Mouse (Mus musculus) myocyte (in vitro differentiated cells): ENCODE results near the gene Hist1h2bf.

Source experiments
- CEBPB ChIP-seq: IDR thresholded peaks from 2 replicates; pipeline ENCODE4 v1.6.1; 2011; ENCODE audit warnings: mild to moderate bottlenecking, moderate library complexity; ENCODE audit not compliant: poor library complexity, insufficient read depth, severe bottlenecking
- E2F4 ChIP-seq: IDR thresholded peaks from one replicate; pipeline ENCODE4 v1.6.1; 2011; ENCODE audit warnings: mild to moderate bottlenecking, control low read depth, moderate library complexity; ENCODE audit not compliant: insufficient read depth
- MAX ChIP-seq: IDR thresholded peaks from one replicate; pipeline ENCODE4 v1.6.1; 2011; ENCODE audit warnings: low read depth, mild to moderate bottlenecking, control low read depth
- MYOD1 ChIP-seq, 3 experiments: IDR thresholded peaks; one replicate each; pipeline ENCODE4 v1.6.1; 2011; ENCODE audit warnings: control low read depth in 2 of 3, low read depth in 2 of 3, mild to moderate bottlenecking in 2 of 3, moderate library complexity in 1 of 3; ENCODE audit not compliant: insufficient read length in 2 of 3, control insufficient read depth in 1 of 3
- POLR2A ChIP-seq: IDR thresholded peaks from one replicate; pipeline ENCODE4 v1.6.1; 2011; ENCODE audit warnings: low read depth, mild to moderate bottlenecking, control low read depth, moderate library complexity; ENCODE audit not compliant: insufficient read length
- POLR2AphosphoS2 ChIP-seq: IDR thresholded peaks from one replicate; pipeline ENCODE4 v1.6.1; 2011; ENCODE audit warnings: low read depth, control low read depth; ENCODE audit not compliant: insufficient read length
- USF1 ChIP-seq: IDR thresholded peaks from one replicate; pipeline ENCODE4 v1.6.1; 2011; ENCODE audit warnings: low read depth, mild to moderate bottlenecking, control low read depth, moderate library complexity

DNA sequence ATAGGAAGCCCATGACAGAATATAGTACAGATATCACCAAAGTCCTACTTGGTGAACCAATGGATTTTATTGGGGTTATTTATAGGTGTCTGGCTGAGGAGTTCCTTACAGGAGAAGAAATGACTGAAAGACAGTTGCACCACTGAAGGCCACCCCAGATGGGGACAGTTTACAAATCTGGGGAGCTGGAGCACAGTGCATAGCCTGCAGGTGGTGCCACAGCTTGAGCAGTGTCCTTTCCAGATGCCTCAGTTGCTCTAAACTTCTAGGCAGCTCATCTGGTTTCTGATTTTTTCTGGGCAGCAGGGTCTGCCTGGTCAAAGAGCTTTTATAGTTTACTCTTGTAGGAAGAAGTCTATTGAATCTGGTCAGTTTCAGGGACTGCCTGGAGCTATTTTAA lies 35.8 kb upstream of the Hist1h2bf start:
- TF ChIP-seq POLR2A (no peak), MAX (no peak), E2F4 (no peak), MYOD1 (IDR thresholded peaks at IDR 0.05; ENCODE audit: control insufficient read depth in 1 of 3, insufficient read length in 2 of 3, low read depth in 2 of 3) (no peak), CEBPB (no peak), USF1 (no peak), POLR2AphosphoS2 (no peak)
